Mouse (Mus musculus) hindbrain, embryonic 15.5 days (tissue): ENCODE results near the gene H2-Ob. TPM values are rescaled to one million over a fixed set of nuclear protein-coding genes. Genes with fewer than 3 reads are reported as not detected.
"Not testable (repeated sequence)": the region's sequence is repeated elsewhere in the genome, so short reads cannot be mapped to it uniquely, and the experiment has no call there.

Experiments
- ATAC-seq: fragments of 200-750 bp; cut with Nextera tagmentation; 2 replicates; pipeline ENCODE4 v1.8.0; 2017; ENCODE audit warnings: low read depth, moderate number of reproducible peaks, moderate TSS enrichment; ENCODE audit not compliant: low FRiP score
- H3K27ac ChIP-seq: fragments of 300-500 bp; sonication (generic); replicated peaks from 2 replicates; pipeline ENCODE4 v1.5.1; 2015; ENCODE audit warnings: mild to moderate bottlenecking, inconsistent platforms
- H3K27me3 ChIP-seq: fragments of 300-500 bp; sonication (generic); 2 replicates; pipeline ENCODE4 v1.6.1; 2015; ENCODE audit warnings: control low read depth, inconsistent platforms
- H3K36me3 ChIP-seq: fragments of 300-500 bp; sonication (generic); 2 replicates; pipeline ENCODE4 v1.6.1; 2015; ENCODE audit warnings: control low read depth, inconsistent platforms
- H3K4me1 ChIP-seq: fragments of 300-500 bp; sonication (generic); replicated peaks from 2 replicates; pipeline ENCODE4 v1.6.1; 2015; ENCODE audit warnings: control low read depth, inconsistent platforms
- H3K4me2 ChIP-seq: fragments of 300-500 bp; sonication (generic); 2 replicates; pipeline ENCODE4 v1.6.1; 2015; ENCODE audit warnings: moderate library complexity, mild to moderate bottlenecking, inconsistent platforms
- H3K4me3 ChIP-seq: fragments of 300-500 bp; sonication (generic); 2 replicates; pipeline ENCODE4 v1.5.1; 2015; ENCODE audit warnings: mild to moderate bottlenecking, inconsistent platforms
- H3K9ac ChIP-seq: fragments of 300-500 bp; sonication (generic); 2 replicates; pipeline ENCODE4 v1.6.1; 2015; ENCODE audit warnings: inconsistent platforms
- H3K9me3 ChIP-seq: fragments of 300-500 bp; sonication (generic); 2 replicates; pipeline ENCODE4 v1.6.1; 2016; ENCODE audit warnings: control low read depth, inconsistent platforms
- WGBS: fragments of 180-500 bp; shearing (Covaris S2); methylation state at CpG from one replicate; pipeline ENCODE4 v1.1.7; 2015; 5-methylcytosine and 5-hydroxymethylcytosine counted together
- polyA plus RNA-seq: library from polyadenylated mRNA; unstranded; fragments of >200 nt; fragmentation: Nextera tagmentation; extraction: Ambion mirVana; gene quantifications from 2 replicates; pipeline ENCODE4 v1.2.1, GENCODE M21; 2015

The H2-Ob gene
- polyA plus RNA-seq, 1 experiment from 2014 or later, result 0.21 TPM

GRCm38 (mm10) chr17:34209680-34210079 is 29.0 kb upstream of the H2-Ob start:
- Histone ChIP-seq H3K4me3 (no peak overlapping the region), H3K27me3 (peaks cover 61% of the 10 kb centered on the region), H3K27ac (no peak overlapping the region), H3K4me2 (no peak overlapping the region), H3K9ac (no peak overlapping the region), H3K9me3 (no peaks in the 10 kb centered on the region), H3K36me3 (no peaks in the 10 kb centered on the region), H3K4me1 (peaks cover 9% of the 10 kb centered on the region; the same call in 1 of the 2 replicates)
- 56% methylated on average over 3 of the region's 3 CpGs for WGBS
- ATAC-seq, result no peak

- WGBS, result 80% methylated on average over 3 of the region's 3 CpGs
- Histone ChIP-seq H3K4me3 (no peak overlapping the region), H3K27ac (no peak overlapping the region), H3K4me2 (no peak overlapping the region), H3K9me3 (no peaks in the 10 kb centered on the region), H3K9ac (no peak overlapping the region), H3K4me1 (0 out of 2 replicates have a peak, but pooled peaks cover 4% of the 10 kb centered on the region), H3K27me3 (peaks cover 51% of the 10 kb centered on the region), H3K36me3 (no peaks in the 10 kb centered on the region)
- no peak for ATAC-seq
These were observed 28.1 kb upstream of the H2-Ob start for GRCm38 (mm10) chr17:34210599-34210998.

- H3K4me1 ChIP-seq, result 0 out of 2 replicates have a peak, but pooled peaks cover 4% of the 10 kb centered on the region
- H3K4me3 ChIP-seq, result no peak overlapping the region
- no peak overlapping the region for H3K27ac ChIP-seq
- ATAC-seq, result no peak
- no peak overlapping the region for H3K9ac ChIP-seq
- 25% methylated on average over 22 of the region's 23 CpGs for WGBS
- H3K36me3 ChIP-seq, result no peaks in the 10 kb centered on the region
- peak overlapping the region; percentile 24; the same call in 1 of the 2 replicates for H3K4me2 ChIP-seq
- peaks cover 43% of the 10 kb centered on the region for H3K27me3 ChIP-seq
- no peaks in the 10 kb centered on the region for H3K9me3 ChIP-seq
These were observed 26.8 kb upstream of the H2-Ob start for GRCm38 (mm10) chr17:34211746-34212365.

- 45% methylated on average over 21 of the region's 21 CpGs for WGBS
- no peak for ATAC-seq
- Histone ChIP-seq H3K27ac (no peak overlapping the region), H3K27me3 (peaks cover 38% of the 10 kb centered on the region), H3K4me3 (0 out of 2 replicates have a peak overlapping the region, but pooled peaks have one; percentile 13), H3K36me3 (no peaks in the 10 kb centered on the region), H3K4me1 (0 out of 2 replicates have a peak, but pooled peaks cover 4% of the 10 kb centered on the region), H3K9ac (no peak overlapping the region), H3K9me3 (no peaks in the 10 kb centered on the region), H3K4me2 (peak overlapping the region; percentile 39)
These were observed 24.8 kb upstream of the H2-Ob start for GRCm38 (mm10) chr17:34213936-34214335.

GRCm38 (mm10) chr17:34215176-34215575 is 23.5 kb upstream of the H2-Ob start:
- H3K27ac ChIP-seq, result no peak overlapping the region
- no peak overlapping the region for H3K9ac ChIP-seq
- H3K27me3 ChIP-seq, result peaks cover 32% of the 10 kb centered on the region
- H3K9me3 ChIP-seq, result no peaks in the 10 kb centered on the region
- no peak overlapping the region for H3K4me3 ChIP-seq
- H3K4me1 ChIP-seq, result 0 out of 2 replicates have a peak, but pooled peaks cover 4% of the 10 kb centered on the region
- H3K4me2 ChIP-seq, result no peak overlapping the region
- no peaks in the 10 kb centered on the region for H3K36me3 ChIP-seq
- 89% methylated on average over 12 of the region's 12 CpGs for WGBS
- no peak for ATAC-seq

GRCm38 (mm10) chr17:34217216-34217928 is 21.3 kb upstream of the H2-Ob start:
- no peak overlapping the region for H3K27ac ChIP-seq
- 0 out of 2 replicates have a peak, but pooled peaks cover 4% of the 10 kb centered on the region for H3K4me1 ChIP-seq
- no peak for ATAC-seq
- 89% methylated on average over 8 of the region's 8 CpGs for WGBS
- H3K4me3 ChIP-seq, result no peak overlapping the region
- no peaks in the 10 kb centered on the region for H3K9me3 ChIP-seq
- peaks cover 20% of the 10 kb centered on the region for H3K27me3 ChIP-seq
- no peak overlapping the region for H3K4me2 ChIP-seq
- H3K9ac ChIP-seq, result no peak overlapping the region
- H3K36me3 ChIP-seq, result no peaks in the 10 kb centered on the region

GRCm38 (mm10) chr17:34217986-34218385 is 20.7 kb upstream of the H2-Ob start:
- no peak for ATAC-seq

GRCm38 (mm10) chr17:34218675-34219074 is 20.0 kb upstream of the H2-Ob start:
- Histone ChIP-seq H3K4me2 (no peak overlapping the region), H3K9me3 (no peaks in the 10 kb centered on the region)
- 64% methylated on average over 11 of the region's 11 CpGs for WGBS

More at GRCm38 (mm10) chr17:34217986-34218385, 20.7 kb upstream of the H2-Ob start:
- 91% methylated on average over 5 of the region's 5 CpGs for WGBS
- Histone ChIP-seq H3K36me3 (no peaks in the 10 kb centered on the region), H3K9ac (no peak overlapping the region), H3K27me3 (peaks cover 14% of the 10 kb centered on the region), H3K4me1 (0 out of 2 replicates have a peak, but pooled peaks cover 4% of the 10 kb centered on the region), H3K4me3 (no peak overlapping the region), H3K9me3 (no peaks in the 10 kb centered on the region), H3K27ac (no peak overlapping the region), H3K4me2 (no peak overlapping the region)

GRCm38 (mm10) chr17:34219096-34219495 is 19.6 kb upstream of the H2-Ob start:
- not testable (repeated sequence) for H3K27ac ChIP-seq, ATAC-seq, H3K4me3 ChIP-seq, H3K4me1 ChIP-seq, H3K9ac ChIP-seq, H3K9me3 ChIP-seq, H3K27me3 ChIP-seq, H3K36me3 ChIP-seq, H3K4me2 ChIP-seq
- 92% methylated on average over 9 of the region's 11 CpGs for WGBS

More at GRCm38 (mm10) chr17:34218675-34219074, 20.0 kb upstream of the H2-Ob start:
- peaks cover 8% of the 10 kb centered on the region for H3K27me3 ChIP-seq
- no peak overlapping the region for H3K27ac ChIP-seq
- no peaks in the 10 kb centered on the region for H3K36me3 ChIP-seq
- H3K4me3 ChIP-seq, result no peak overlapping the region
- H3K4me1 ChIP-seq, result 0 out of 2 replicates have a peak, but pooled peaks cover 4% of the 10 kb centered on the region
- ATAC-seq, result no peak
- no peak overlapping the region for H3K9ac ChIP-seq

- H3K4me1 ChIP-seq, H3K27ac ChIP-seq, H3K4me2 ChIP-seq, H3K9me3 ChIP-seq, H3K4me3 ChIP-seq, H3K36me3 ChIP-seq, ATAC-seq, H3K27me3 ChIP-seq, H3K9ac ChIP-seq: not testable (repeated sequence)
- 95% methylated on average over 3 of the region's 7 CpGs for WGBS
These were observed 18.9 kb upstream of the H2-Ob start for GRCm38 (mm10) chr17:34219801-34220200.

- H3K36me3 ChIP-seq, ATAC-seq, H3K9ac ChIP-seq, H3K4me3 ChIP-seq, H3K27me3 ChIP-seq, H3K4me1 ChIP-seq, H3K27ac ChIP-seq, H3K4me2 ChIP-seq, H3K9me3 ChIP-seq: not testable (repeated sequence)
- WGBS, result 94% methylated on average over 5 of the region's 16 CpGs
These were observed 18.3 kb upstream of the H2-Ob start for GRCm38 (mm10) chr17:34220401-34220800.

GRCm38 (mm10) chr17:34224816-34225215 is 13.9 kb upstream of the H2-Ob start:
- H3K4me3 ChIP-seq, result no peak overlapping the region
- 96% methylated on average over 3 of the region's 3 CpGs for WGBS
- no peaks in the 10 kb centered on the region for H3K9me3 ChIP-seq

More at GRCm38 (mm10) chr17:34224816-34225215, 13.9 kb upstream of the H2-Ob start:
- Histone ChIP-seq H3K9ac (no peak overlapping the region), H3K4me2 (no peak overlapping the region), H3K36me3 (no peaks in the 10 kb centered on the region), H3K27ac (no peak overlapping the region), H3K27me3 (no peaks in the 10 kb centered on the region), H3K4me1 (no peaks in the 10 kb centered on the region)
- no peak for ATAC-seq
